Mouse (Mus musculus): ENCODE data around the gene Nr1d1. TPM values are rescaled to one million over a fixed set of nuclear protein-coding genes. Genes with fewer than 3 reads are reported as not detected.
A peak's percentile ranks its signal among the peaks of the same experiment; 100 is the strongest.

The Nr1d1 gene
- polyA plus RNA-seq, 1 experiment = 206 TPM

DNA sequence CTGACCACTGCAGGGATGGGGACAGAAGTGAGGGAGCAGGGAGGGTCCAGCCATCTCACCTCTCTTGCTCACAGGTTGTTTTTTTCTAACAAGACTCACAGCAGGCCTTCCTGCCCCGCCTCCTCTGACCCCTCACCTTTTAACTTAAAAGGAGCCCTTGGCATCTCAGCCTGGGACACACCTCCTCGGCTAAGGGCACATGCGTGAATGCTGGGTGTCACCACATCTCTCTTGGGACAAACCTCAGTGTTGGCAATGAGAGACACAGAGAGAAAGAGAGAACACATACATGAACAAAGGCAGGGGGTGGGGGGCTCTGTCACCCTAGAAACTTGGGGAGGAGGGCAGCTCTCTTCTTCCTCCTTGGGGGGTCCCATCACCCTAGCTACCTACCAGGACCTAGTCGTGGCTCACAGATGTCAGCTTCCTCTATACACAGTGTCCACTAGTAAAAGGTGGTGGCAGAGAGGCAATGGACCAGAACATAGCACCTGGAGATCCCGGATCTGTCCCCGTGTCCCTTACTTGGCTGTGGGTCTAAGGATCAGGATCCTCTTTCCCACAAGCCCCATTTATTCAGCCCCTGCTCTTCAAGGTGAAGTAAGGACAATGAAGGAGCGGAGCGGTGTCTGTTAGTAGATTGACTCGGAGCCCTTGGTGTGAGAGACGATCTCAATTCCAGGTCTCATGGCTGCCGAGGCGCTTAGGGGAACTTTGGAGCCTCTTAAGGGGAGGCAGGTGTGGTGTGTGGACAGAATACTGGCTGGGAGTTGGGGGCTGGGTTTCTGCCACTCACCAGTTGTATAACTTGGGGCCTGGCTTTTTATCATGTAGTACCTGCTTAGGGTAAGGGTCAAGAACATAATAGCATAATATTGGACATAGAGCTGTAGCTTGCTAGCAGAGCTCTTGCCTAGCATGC is 28.9 kb downstream of the Nr1d1 start:
- Histone ChIP-seq H3K36me3 (ENCODE audit: control insufficient read depth, insufficient read depth, low read length) (no peaks in the 10 kb centered on the region), H3K27ac (ENCODE audit: insufficient read depth, low read depth, low read length) (peak overlapping the region; percentile 94), H3K4me3 (ENCODE audit: low read depth, low read length) (no peak overlapping the region), H3K27me3 (ENCODE audit: control insufficient read depth, insufficient read depth, low read length) (no peaks in the 10 kb centered on the region), H3K4me1 (ENCODE audit: control insufficient read depth, insufficient read depth, insufficient read length, low read length) (peaks cover 55% of the 10 kb centered on the region)
- 24% methylated on average over 12 of the region's 12 CpGs for WGBS
- TF ChIP-seq POLR2A (IDR thresholded peaks at IDR 0.05; ENCODE audit: low read depth, low read length) (no peak), CTCF (IDR thresholded peaks at IDR 0.05; ENCODE audit: extremely low read depth, insufficient read length, insufficient replicate concordance, low read depth, low read length) (no peak)

DNA sequence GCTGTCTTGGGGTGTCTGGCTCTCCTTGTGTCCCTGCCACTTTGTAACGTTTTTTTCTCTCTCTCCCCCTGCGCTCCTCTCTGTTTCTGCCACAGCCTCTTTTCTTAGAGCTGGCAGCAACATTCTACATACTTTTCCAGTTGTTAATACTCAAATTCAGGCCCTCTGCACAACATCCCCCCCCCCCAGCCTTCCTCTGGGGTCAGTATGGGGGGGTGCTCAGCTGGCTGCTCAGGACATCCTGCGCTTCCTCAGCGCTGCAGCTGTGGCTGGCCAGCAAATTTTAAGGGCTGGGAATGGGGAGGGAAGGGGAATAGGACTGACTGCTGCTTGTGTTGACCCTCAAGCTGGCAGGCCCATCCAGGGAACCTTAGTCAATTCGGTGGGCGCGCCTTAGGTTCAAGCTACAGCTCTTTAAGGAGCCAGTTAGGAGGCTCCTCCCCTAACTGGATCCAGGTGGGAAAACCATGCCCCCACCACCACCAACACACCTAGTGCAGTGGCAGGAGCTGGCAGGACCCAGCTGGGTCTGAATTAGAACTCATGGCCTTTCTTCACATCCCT is 30.6 kb downstream of the Nr1d1 start:
- Histone ChIP-seq H3K4me3 (ENCODE audit: low read depth, low read length) (peak overlapping the region; percentile 46; the same call in 1 of the 2 replicates), H3K27me3 (ENCODE audit: control insufficient read depth, insufficient read depth, low read length) (no peaks in the 10 kb centered on the region), H3K4me1 (ENCODE audit: control insufficient read depth, insufficient read depth, insufficient read length, low read length) (peaks cover 47% of the 10 kb centered on the region; the same call in 1 of the 2 replicates), H3K36me3 (ENCODE audit: control insufficient read depth, insufficient read depth, low read length) (no peaks in the 10 kb centered on the region), H3K27ac (ENCODE audit: insufficient read depth, low read depth, low read length) (peak overlapping the region; percentile 18)
- 31% methylated on average over 7 of the region's 7 CpGs for WGBS
- TF ChIP-seq CTCF (IDR thresholded peaks at IDR 0.05; ENCODE audit: extremely low read depth, insufficient read length, insufficient replicate concordance, low read depth, low read length) = no peak
- no peak for TF ChIP-seq POLR2A (IDR thresholded peaks at IDR 0.05; ENCODE audit: low read depth, low read length)

DNA sequence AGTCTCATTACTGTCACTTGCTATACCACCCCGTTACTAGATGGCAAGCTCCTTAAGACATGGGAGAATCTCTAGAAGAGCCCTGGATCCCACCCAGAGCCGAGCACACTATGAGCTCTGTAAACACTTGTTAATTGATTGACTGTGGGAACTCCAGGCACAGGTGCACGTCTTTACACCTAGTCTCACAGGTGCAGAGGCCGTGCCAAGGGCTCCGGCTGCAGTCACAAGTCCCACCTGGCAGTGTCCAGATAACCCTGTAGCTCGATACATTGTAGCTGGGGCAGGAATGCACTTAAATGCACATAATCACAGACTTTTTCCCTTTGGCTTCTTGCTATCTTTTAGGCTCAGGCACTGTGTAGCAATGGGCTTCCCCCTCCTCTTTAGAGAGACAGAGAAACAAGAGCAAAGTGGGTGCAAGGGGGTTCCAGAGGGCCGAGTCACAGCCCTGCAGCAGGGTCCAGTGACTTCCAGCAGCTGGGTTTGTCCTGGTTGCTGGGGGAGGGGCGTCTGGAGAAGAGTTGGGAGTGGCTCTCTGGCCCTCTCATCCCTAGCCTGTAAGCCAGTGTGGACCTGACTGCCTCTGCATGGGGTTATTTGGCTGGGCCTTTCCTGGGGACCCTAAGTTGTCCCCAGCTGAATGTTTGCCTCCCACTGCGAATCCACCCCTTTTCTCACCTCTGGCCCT is 31.3 kb downstream of the Nr1d1 start:
- H3K4me1 ChIP-seq (ENCODE audit: control insufficient read depth, insufficient read depth, insufficient read length, low read length) = peaks cover 43% of the 10 kb centered on the region; the same call in 1 of the 2 replicates
- H3K36me3 ChIP-seq (ENCODE audit: control insufficient read depth, insufficient read depth, low read length) = no peaks in the 10 kb centered on the region
- H3K4me3 ChIP-seq (ENCODE audit: low read depth, low read length) = peak overlapping the region; percentile 46
- TF ChIP-seq CTCF (IDR thresholded peaks at IDR 0.05; ENCODE audit: extremely low read depth, insufficient read length, insufficient replicate concordance, low read depth, low read length) = no peak
- TF ChIP-seq POLR2A (IDR thresholded peaks at IDR 0.05; ENCODE audit: low read depth, low read length) = no peak
- H3K27ac ChIP-seq (ENCODE audit: insufficient read depth, low read depth, low read length) = peak overlapping the region; percentile 62
- H3K27me3 ChIP-seq (ENCODE audit: control insufficient read depth, insufficient read depth, low read length) = no peaks in the 10 kb centered on the region
- WGBS = 11% methylated on average over 9 of the region's 9 CpGs

DNA sequence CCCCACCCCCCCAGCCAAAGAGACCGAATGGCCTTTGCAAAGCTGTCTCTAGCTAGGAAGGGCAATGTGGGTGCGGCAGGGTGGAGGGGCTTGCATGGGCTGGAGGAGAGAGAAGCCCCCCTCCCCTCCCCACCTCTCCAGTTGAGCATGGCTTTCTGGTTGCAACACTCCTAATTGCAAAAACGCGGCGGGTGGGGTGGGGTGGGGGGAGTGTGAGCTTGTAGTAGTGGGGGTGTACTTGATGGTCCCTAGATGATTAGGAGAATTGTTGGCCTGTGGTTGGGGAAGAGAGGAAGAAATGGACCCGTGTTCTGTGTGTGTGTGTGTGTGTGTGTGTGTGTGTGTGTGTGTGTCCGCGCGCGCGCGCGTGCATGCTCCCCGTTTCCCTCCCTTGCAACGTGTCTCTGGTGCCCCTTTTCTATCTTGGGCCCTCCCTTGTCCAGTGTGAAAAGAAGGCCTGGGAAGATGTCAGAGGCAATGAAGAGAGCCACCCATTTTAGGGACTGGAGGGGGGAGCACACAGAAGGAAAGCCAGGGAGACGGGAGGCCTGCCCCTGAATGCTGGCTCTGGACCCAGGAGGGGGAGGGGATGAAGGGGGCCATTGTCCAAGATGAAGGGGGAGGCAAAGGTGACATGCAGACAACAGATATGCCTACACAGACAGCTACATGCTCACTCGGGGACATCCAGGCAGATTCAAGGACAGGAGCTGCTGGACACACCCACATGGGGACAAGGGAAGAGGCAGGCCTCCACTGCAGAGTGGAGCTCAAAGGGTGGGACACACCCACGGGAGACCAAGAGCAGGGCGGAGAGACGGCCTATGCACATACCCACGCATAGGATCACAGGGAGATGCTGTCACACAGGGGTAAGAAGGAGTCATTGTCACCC is 32.5 kb downstream of the Nr1d1 start:
- Histone ChIP-seq H3K4me3 (ENCODE audit: low read depth, low read length) (peak overlapping the region; percentile 77), H3K27me3 (ENCODE audit: control insufficient read depth, insufficient read depth, low read length) (no peaks in the 10 kb centered on the region), H3K27ac (ENCODE audit: insufficient read depth, low read depth, low read length) (peak overlapping the region; percentile 92), H3K36me3 (ENCODE audit: control insufficient read depth, insufficient read depth, low read length) (no peaks in the 10 kb centered on the region), H3K4me1 (ENCODE audit: control insufficient read depth, insufficient read depth, insufficient read length, low read length) (peaks cover 38% of the 10 kb centered on the region; the same call in 1 of the 2 replicates)
- WGBS = 3% methylated on average over 21 of the region's 21 CpGs
- TF ChIP-seq CTCF (IDR thresholded peaks at IDR 0.05; ENCODE audit: extremely low read depth, insufficient read length, insufficient replicate concordance, low read depth, low read length) (no peak), POLR2A (IDR thresholded peaks at IDR 0.05; ENCODE audit: low read depth, low read length) (peak; percentile 38; the same call in 1 of the 2 replicates)

GRCm38 (mm10) chr11:98741622-98742396 is 33.3 kb downstream of the Nr1d1 start:
- peak overlapping the region; percentile 77 for H3K4me3 ChIP-seq (ENCODE audit: low read depth, low read length)
- H3K27me3 ChIP-seq (ENCODE audit: control insufficient read depth, insufficient read depth, low read length) = no peaks in the 10 kb centered on the region
- peak; percentile 41; the same call in 1 of the 2 replicates for TF ChIP-seq CTCF (IDR thresholded peaks at IDR 0.05; ENCODE audit: extremely low read depth, insufficient read length, insufficient replicate concordance, low read depth, low read length)
- no peak for TF ChIP-seq POLR2A (IDR thresholded peaks at IDR 0.05; ENCODE audit: low read depth, low read length)
- no peaks in the 10 kb centered on the region for H3K36me3 ChIP-seq (ENCODE audit: control insufficient read depth, insufficient read depth, low read length)
- H3K4me1 ChIP-seq (ENCODE audit: control insufficient read depth, insufficient read depth, insufficient read length, low read length) = peaks cover 32% of the 10 kb centered on the region; the same call in 1 of the 2 replicates
- peak overlapping the region; percentile 92 for H3K27ac ChIP-seq (ENCODE audit: insufficient read depth, low read depth, low read length)
- WGBS = 1% methylated on average over 86 of the region's 86 CpGs
